Mouse (Mus musculus): ENCODE measurements around the gene Fpgs. TPM values are rescaled to one million over a fixed set of nuclear protein-coding genes. Genes with fewer than 3 reads are reported as not detected.

Gene Fpgs
- total RNA-seq, 2 experiments from 2014 or later: 10.5 to 12.5 TPM

GRCm38 (mm10) chr2:32724832-32725790 lies 21.2 kb upstream of the Fpgs start:
- DNase-seq: no peak

- no peak for DNase-seq
These were observed 20.2 kb upstream of the Fpgs start for GRCm38 (mm10) chr2:32724149-32724548.

GRCm38 (mm10) chr2:32722581-32722980 lies 18.6 kb upstream of the Fpgs start:
- no peak for DNase-seq

GRCm38 (mm10) chr2:32722046-32722445 lies 18.1 kb upstream of the Fpgs start:
- DNase-seq: no peak

- peak; percentile 54 for DNase-seq
These were observed 16.8 kb upstream of the Fpgs start, which contains the start of gene Sh2d3c for GRCm38 (mm10) chr2:32720681-32721229. Gene Sh2d3c, plus strand, starts transcription at chr2:32721055.

- DNase-seq: no peak
These were observed 16.1 kb upstream of the Fpgs start for GRCm38 (mm10) chr2:32720053-32720452.

- no peak for DNase-seq
These were observed 14.8 kb upstream of the Fpgs start for GRCm38 (mm10) chr2:32718761-32719160.

GRCm38 (mm10) chr2:32714987-32715425 lies 11.1 kb upstream of the Fpgs start:
- DNase-seq: peak; percentile 45

GRCm38 (mm10) chr2:32714117-32714986 lies 10.4 kb upstream of the Fpgs start:
- DNase-seq: no peak

- DNase-seq: peak; percentile 96
These were observed 9.2 kb upstream of the Fpgs start, which contains the start of gene Cdk9 for GRCm38 (mm10) chr2:32712934-32713817. Gene Cdk9, minus strand, starts transcription at chr2:32713076.

- DNase-seq: peak; percentile 97
These were observed 8.6 kb upstream of the Fpgs start for GRCm38 (mm10) chr2:32712586-32712933.

- DNase-seq: peak; percentile 83
These were observed 8.2 kb upstream of the Fpgs start for GRCm38 (mm10) chr2:32712108-32712551.

- no peak for DNase-seq
These were observed 7.5 kb upstream of the Fpgs start for GRCm38 (mm10) chr2:32711301-32712056.

- DNase-seq: no peak
These were observed 6.5 kb upstream of the Fpgs start for GRCm38 (mm10) chr2:32710425-32710824.

- no peak for DNase-seq
These were observed 5.7 kb upstream of the Fpgs start for GRCm38 (mm10) chr2:32709521-32710137.

GRCm38 (mm10) chr2:32708643-32709042 lies 4.7 kb upstream of the Fpgs start:
- DNase-seq: peak; percentile 84

- DNase-seq: peak; percentile 4
These were observed 3.0 kb upstream of the Fpgs start for GRCm38 (mm10) chr2:32706971-32707370.

GRCm38 (mm10) chr2:32705018-32705417 lies 1.1 kb upstream of the Fpgs start:
- no peak for DNase-seq

- no peak for DNase-seq
These were observed 899 bp downstream of the Fpgs start for GRCm38 (mm10) chr2:32703046-32703445.
